Mouse (Mus musculus) small intestine, adult 2 months (tissue): ENCODE measurements around the gene Asb4.

Experiments used
- CTCF ChIP-seq: fragments of 200-500 bp; IDR thresholded peaks from 2 replicates; pipeline ENCODE4 v1.5.1; 2012; ENCODE audit warnings: low read depth, mild to moderate bottlenecking, control low read depth, inconsistent platforms, low read length, moderate library complexity, mixed read lengths; ENCODE audit not compliant: insufficient replicate concordance, insufficient read length; ENCODE audit errors: extremely low read depth
- POLR2A ChIP-seq: fragments of 200-500 bp; IDR thresholded peaks from 2 replicates; pipeline ENCODE4 v1.6.1; 2012; ENCODE audit warnings: low read depth, mild to moderate bottlenecking, control low read depth, inconsistent platforms, low read length, moderate library complexity

DNA sequence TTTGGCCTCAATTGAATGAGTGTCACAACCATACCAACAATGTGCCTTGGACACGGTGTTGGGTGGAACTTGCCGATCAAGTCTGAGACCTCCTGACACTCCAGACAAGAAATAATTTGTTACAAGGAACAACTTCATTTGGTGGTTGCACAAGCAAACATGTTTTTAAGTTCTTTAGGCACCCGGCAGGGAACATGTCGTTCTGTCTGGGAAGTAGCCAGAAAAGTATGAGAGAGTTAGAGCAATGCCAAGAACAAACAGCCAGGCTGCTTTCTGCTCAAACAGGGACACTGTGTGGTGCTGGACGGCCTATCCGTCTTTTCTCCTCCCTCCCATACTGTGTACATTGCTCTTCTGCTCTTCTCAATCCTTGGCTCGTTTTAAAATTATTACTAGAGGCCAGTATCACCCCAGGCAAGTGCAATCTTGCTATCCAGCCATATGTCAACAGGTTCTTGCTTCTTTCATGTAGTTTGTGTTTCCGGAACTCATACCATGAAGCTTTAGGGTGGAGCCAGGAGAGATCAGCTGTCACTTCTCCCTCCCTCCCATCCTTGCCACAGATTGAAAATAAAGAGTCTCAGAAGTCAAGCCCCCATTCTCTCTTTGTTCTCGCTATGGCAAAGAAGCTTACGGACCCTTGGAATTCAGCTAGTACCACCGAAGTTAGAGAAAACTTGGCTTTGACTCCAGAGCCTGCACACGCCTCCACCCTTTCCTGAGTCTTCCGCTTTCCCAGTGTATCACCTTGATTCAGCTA, 60.1 kb downstream of the Asb4 start:
- no peak for TF ChIP-seq CTCF
- TF ChIP-seq POLR2A = no peak
